Mouse (Mus musculus) embryonic facial prominence, embryonic 13.5 days (tissue): Measurements from ENCODE around the gene Poc1a. TPM values are rescaled to one million over a fixed set of nuclear protein-coding genes. Genes with fewer than 3 reads are reported as not detected.

Experiments used
- ATAC-seq: fragments of 200-750 bp; cut with Nextera tagmentation; 2 replicates; pipeline ENCODE4 v1.8.0; 2017; ENCODE audit warnings: low read depth; ENCODE audit not compliant: insufficient number of reproducible peaks, insufficient read depth, low FRiP score, low TSS enrichment
- H3K27ac ChIP-seq: fragments of 300-500 bp; sonication (generic); 2 replicates; pipeline ENCODE4 v1.5.1; 2015; ENCODE audit warnings: moderate library complexity, mild to moderate bottlenecking, inconsistent platforms
- H3K27me3 ChIP-seq: fragments of 300-500 bp; sonication (generic); 2 replicates; pipeline ENCODE4 v1.6.1; 2015; ENCODE audit warnings: mild to moderate bottlenecking, inconsistent platforms
- H3K36me3 ChIP-seq: fragments of 300-500 bp; sonication (generic); 2 replicates; pipeline ENCODE4 v1.6.1; 2015; ENCODE audit warnings: mild to moderate bottlenecking, inconsistent platforms
- H3K4me1 ChIP-seq: fragments of 300-500 bp; sonication (generic); 2 replicates; pipeline ENCODE4 v1.6.1; 2015; ENCODE audit warnings: inconsistent platforms
- H3K4me2 ChIP-seq: fragments of 300-500 bp; sonication (generic); 2 replicates; pipeline ENCODE4 v1.6.1; 2015; ENCODE audit warnings: moderate library complexity, mild to moderate bottlenecking, inconsistent platforms
- H3K4me3 ChIP-seq: fragments of 300-500 bp; sonication (generic); 2 replicates; pipeline ENCODE4 v1.5.1; 2015; ENCODE audit warnings: mild to moderate bottlenecking, inconsistent platforms
- H3K9ac ChIP-seq: fragments of 300-500 bp; sonication (generic); 2 replicates; pipeline ENCODE4 v1.6.1; 2015; ENCODE audit warnings: mild to moderate bottlenecking, inconsistent platforms
- H3K9me3 ChIP-seq: fragments of 300-500 bp; sonication (generic); 2 replicates; pipeline ENCODE4 v1.6.1; 2016; ENCODE audit warnings: inconsistent platforms
- WGBS: fragments of 180-500 bp; shearing (Covaris S2); methylation state at CpG from one replicate; pipeline ENCODE4 v1.1.7; 2015; ENCODE audit warnings: mixed read lengths; 5-methylcytosine and 5-hydroxymethylcytosine counted together
- polyA plus RNA-seq: library from polyadenylated mRNA; unstranded; fragments of >200 nt; fragmentation: Nextera tagmentation; extraction: Ambion mirVana; gene quantifications from 2 replicates; pipeline ENCODE4 v1.2.1, GENCODE M21; 2015

The Poc1a gene
- polyA plus RNA-seq, 1 experiment from 2014 or later: 26.0 TPM

- ATAC-seq: no peak
- WGBS: 69% methylated on average over 19 of the region's 19 CpGs
- H3K27me3 ChIP-seq: no peaks in the 10 kb centered on the region
- no peak overlapping the region for H3K4me2 ChIP-seq
- no peak overlapping the region for H3K9ac ChIP-seq
- no peak overlapping the region for H3K4me3 ChIP-seq
- H3K9me3 ChIP-seq: no peaks in the 10 kb centered on the region
- peaks cover 60% of the 10 kb centered on the region for H3K36me3 ChIP-seq
- peaks cover 13% of the 10 kb centered on the region for H3K4me1 ChIP-seq
- H3K27ac ChIP-seq: peak overlapping the region; percentile 24; the same call in 1 of the 2 replicates
Observed at GRCm38 (mm10) chr9:106242813-106243488, 37.9 kb upstream of the Poc1a start.

- 90% methylated on average over 11 of the region's 11 CpGs for WGBS
- no peak overlapping the region for H3K9ac ChIP-seq
- H3K27me3 ChIP-seq: no peaks in the 10 kb centered on the region
- peak overlapping the region; percentile 1; the same call in 1 of the 2 replicates for H3K27ac ChIP-seq
- peaks cover 27% of the 10 kb centered on the region for H3K4me1 ChIP-seq
- peaks cover 5% of the 10 kb centered on the region; the same call in 1 of the 2 replicates for H3K36me3 ChIP-seq
- H3K4me2 ChIP-seq: no peak overlapping the region
- no peaks in the 10 kb centered on the region for H3K9me3 ChIP-seq
- no peak overlapping the region for H3K4me3 ChIP-seq
- ATAC-seq: no peak
Observed at GRCm38 (mm10) chr9:106249550-106249949, 31.3 kb upstream of the Poc1a start.

DNA sequence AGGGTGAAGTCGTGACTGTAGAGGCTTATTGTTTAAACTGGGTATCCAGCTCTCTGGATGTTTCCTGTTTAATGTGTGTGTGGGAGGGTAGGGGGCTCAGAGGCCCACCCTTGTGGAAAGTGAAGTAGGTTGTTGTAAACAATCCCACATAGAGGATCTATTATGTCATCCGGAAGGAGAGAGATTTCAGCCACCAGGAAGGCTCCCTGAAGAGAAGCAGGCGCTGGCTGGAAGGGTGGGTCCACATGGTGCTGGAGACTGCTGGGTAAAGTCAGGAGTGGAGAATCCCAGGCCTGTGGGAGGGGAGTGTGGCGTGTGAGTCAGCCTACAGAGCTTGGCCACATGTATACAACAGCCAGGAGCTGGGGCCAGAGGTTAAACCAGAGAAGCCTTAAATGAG is 30.6 kb upstream of the Poc1a start:
- ATAC-seq: no peak

DNA sequence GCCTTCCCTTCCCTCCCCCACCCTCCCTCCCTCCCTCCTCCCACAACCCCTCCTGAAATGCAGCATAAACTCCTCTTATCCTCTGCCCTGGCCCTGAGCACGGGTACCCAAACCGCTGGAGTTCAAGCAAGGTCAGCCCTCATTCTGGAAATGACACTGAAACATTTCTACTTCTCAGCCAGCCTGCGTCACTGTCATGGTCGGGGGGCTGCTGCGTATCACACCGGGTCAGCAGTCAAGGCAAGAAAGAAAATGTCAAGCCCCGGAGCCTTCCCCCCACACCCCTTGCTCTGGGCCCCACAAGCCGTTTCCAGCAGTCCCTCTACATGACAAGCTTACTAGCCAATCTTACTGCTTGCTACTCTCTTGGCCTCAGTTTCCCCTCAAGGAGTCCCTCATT is 29.8 kb upstream of the Poc1a start:
- Histone ChIP-seq H3K4me3 (no peak overlapping the region), H3K4me2 (no peak overlapping the region), H3K9ac (no peak overlapping the region), H3K9me3 (no peaks in the 10 kb centered on the region), H3K27me3 (no peaks in the 10 kb centered on the region), H3K36me3 (no peaks in the 10 kb centered on the region), H3K27ac (no peak overlapping the region), H3K4me1 (peaks cover 26% of the 10 kb centered on the region)
- no peak for ATAC-seq
- 77% methylated on average over 8 of the region's 8 CpGs for WGBS

More for the DNA sequence above, 30.6 kb upstream of the Poc1a start:
- peaks cover 27% of the 10 kb centered on the region for H3K4me1 ChIP-seq
- H3K27ac ChIP-seq: peak overlapping the region; percentile 1; the same call in 1 of the 2 replicates
- H3K9ac ChIP-seq: no peak overlapping the region
- no peaks in the 10 kb centered on the region for H3K27me3 ChIP-seq
- no peak overlapping the region for H3K4me2 ChIP-seq
- no peaks in the 10 kb centered on the region for H3K9me3 ChIP-seq
- peaks cover 2% of the 10 kb centered on the region; the same call in 1 of the 2 replicates for H3K36me3 ChIP-seq
- WGBS: 53% methylated on average over 4 of the region's 4 CpGs
- H3K4me3 ChIP-seq: no peak overlapping the region

GRCm38 (mm10) chr9:106254001-106254400 is 26.9 kb upstream of the Poc1a start:
- peaks cover 10% of the 10 kb centered on the region for H3K4me1 ChIP-seq
- no peak for ATAC-seq
- H3K9ac ChIP-seq: no peak overlapping the region
- no peak overlapping the region for H3K27ac ChIP-seq
- H3K4me3 ChIP-seq: no peak overlapping the region
- H3K27me3 ChIP-seq: no peaks in the 10 kb centered on the region
- no peak overlapping the region for H3K4me2 ChIP-seq
- no peaks in the 10 kb centered on the region for H3K9me3 ChIP-seq
- WGBS: 80% methylated on average over 2 of the region's 2 CpGs
- no peaks in the 10 kb centered on the region for H3K36me3 ChIP-seq

GRCm38 (mm10) chr9:106258412-106258811 is 22.4 kb upstream of the Poc1a start:
- ATAC-seq: no peak
- H3K27ac ChIP-seq: no peak overlapping the region
- peaks cover 7% of the 10 kb centered on the region for H3K4me1 ChIP-seq
- H3K36me3 ChIP-seq: no peaks in the 10 kb centered on the region
- H3K27me3 ChIP-seq: no peaks in the 10 kb centered on the region
- no peaks in the 10 kb centered on the region for H3K9me3 ChIP-seq
- no peak overlapping the region for H3K4me2 ChIP-seq
- no peak overlapping the region for H3K4me3 ChIP-seq
- no peak overlapping the region for H3K9ac ChIP-seq
- WGBS: 87% methylated on average over 4 of the region's 4 CpGs

DNA sequence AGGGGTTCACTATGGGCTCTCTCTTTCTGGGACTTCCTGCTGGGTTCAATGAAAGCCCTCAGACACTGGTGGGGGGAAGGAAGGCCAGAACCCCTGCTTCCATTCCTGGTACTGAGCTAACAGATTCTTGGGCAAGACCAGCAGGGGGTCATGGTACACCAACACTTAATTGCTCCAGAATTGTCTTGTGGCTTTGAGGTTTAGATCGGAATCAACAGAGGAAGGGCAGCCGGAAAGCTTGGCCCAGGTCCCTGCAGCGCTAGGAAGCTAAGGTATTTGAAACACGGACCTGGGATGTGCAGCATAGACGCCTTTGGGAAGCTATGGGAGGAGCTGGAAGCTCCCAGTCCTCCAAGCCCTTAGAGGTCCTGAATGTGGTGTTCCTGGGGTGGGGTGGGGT is 21.9 kb upstream of the Poc1a start:
- H3K4me1 ChIP-seq: peaks cover 7% of the 10 kb centered on the region

GRCm38 (mm10) chr9:106261058-106261457 is 19.8 kb upstream of the Poc1a start:
- H3K36me3 ChIP-seq: no peaks in the 10 kb centered on the region
- WGBS: 81% methylated on average over 6 of the region's 6 CpGs

More for the DNA sequence above, 21.9 kb upstream of the Poc1a start:
- H3K4me2 ChIP-seq: no peak overlapping the region
- no peaks in the 10 kb centered on the region for H3K27me3 ChIP-seq
- H3K36me3 ChIP-seq: no peaks in the 10 kb centered on the region
- H3K27ac ChIP-seq: no peak overlapping the region
- H3K9me3 ChIP-seq: no peaks in the 10 kb centered on the region
- no peak overlapping the region for H3K4me3 ChIP-seq
- no peak for ATAC-seq
- 65% methylated on average over 5 of the region's 5 CpGs for WGBS
- no peak overlapping the region for H3K9ac ChIP-seq

GRCm38 (mm10) chr9:106261491-106261890 is 19.4 kb upstream of the Poc1a start:
- no peak overlapping the region for H3K27ac ChIP-seq
- no peak overlapping the region for H3K4me3 ChIP-seq
- 82% methylated on average over 3 of the region's 3 CpGs for WGBS
- no peak for ATAC-seq
- H3K27me3 ChIP-seq: no peaks in the 10 kb centered on the region
- no peaks in the 10 kb centered on the region for H3K9me3 ChIP-seq
- no peak overlapping the region for H3K9ac ChIP-seq
- H3K36me3 ChIP-seq: no peaks in the 10 kb centered on the region
- H3K4me2 ChIP-seq: no peak overlapping the region
- peaks cover 6% of the 10 kb centered on the region; the same call in 1 of the 2 replicates for H3K4me1 ChIP-seq

More at GRCm38 (mm10) chr9:106261058-106261457, 19.8 kb upstream of the Poc1a start:
- no peak for ATAC-seq
- H3K27me3 ChIP-seq: no peaks in the 10 kb centered on the region
- no peaks in the 10 kb centered on the region for H3K9me3 ChIP-seq
- H3K27ac ChIP-seq: no peak overlapping the region
- H3K4me3 ChIP-seq: no peak overlapping the region
- H3K4me2 ChIP-seq: no peak overlapping the region
- peaks cover 6% of the 10 kb centered on the region; the same call in 1 of the 2 replicates for H3K4me1 ChIP-seq
- no peak overlapping the region; the same call in 1 of the 2 replicates for H3K9ac ChIP-seq

- no peaks in the 10 kb centered on the region for H3K36me3 ChIP-seq
- 78% methylated on average over 3 of the region's 3 CpGs for WGBS
- no peaks in the 10 kb centered on the region for H3K27me3 ChIP-seq
- no peak overlapping the region for H3K27ac ChIP-seq
- no peak overlapping the region for H3K9ac ChIP-seq
- peaks cover 6% of the 10 kb centered on the region; the same call in 1 of the 2 replicates for H3K4me1 ChIP-seq
- H3K4me2 ChIP-seq: no peak overlapping the region
- H3K9me3 ChIP-seq: no peaks in the 10 kb centered on the region
- H3K4me3 ChIP-seq: no peak overlapping the region
- ATAC-seq: no peak
Observed at GRCm38 (mm10) chr9:106262075-106262474, 18.8 kb upstream of the Poc1a start.

DNA sequence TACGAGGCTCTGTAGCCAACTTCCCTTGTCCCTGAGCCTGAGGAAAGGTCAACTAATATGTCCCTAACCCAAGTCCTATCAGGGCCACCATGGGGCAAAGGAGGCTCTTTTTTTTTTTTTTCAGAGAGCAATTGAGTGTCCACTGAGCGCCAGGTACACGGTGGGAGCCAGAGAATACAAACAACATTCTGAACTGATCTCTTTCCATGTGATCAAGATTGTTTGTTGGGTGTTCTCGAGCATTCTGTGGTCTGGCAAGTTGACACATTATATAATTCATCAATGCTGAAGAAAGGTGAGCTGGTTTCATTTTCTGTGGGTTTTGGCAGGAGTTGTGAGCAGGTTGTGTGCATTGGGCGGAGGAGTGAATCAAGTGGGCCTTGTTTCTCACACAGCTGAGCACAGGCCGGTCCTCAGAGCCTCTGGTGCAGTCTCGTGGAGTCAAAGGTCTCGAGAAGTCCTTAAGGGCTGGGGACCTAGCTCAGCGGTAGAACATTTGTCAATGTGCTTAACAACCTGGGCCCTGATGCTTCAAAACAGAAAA is 17.4 kb upstream of the Poc1a start:
- ATAC-seq: no peak

More for the DNA sequence above, 17.4 kb upstream of the Poc1a start:
- H3K4me1 ChIP-seq: peaks cover 6% of the 10 kb centered on the region; the same call in 1 of the 2 replicates
- H3K4me3 ChIP-seq: no peak overlapping the region
- no peaks in the 10 kb centered on the region for H3K36me3 ChIP-seq
- no peak overlapping the region for H3K27ac ChIP-seq
- H3K4me2 ChIP-seq: no peak overlapping the region
- WGBS: 78% methylated on average over 9 of the region's 9 CpGs
- H3K9me3 ChIP-seq: no peaks in the 10 kb centered on the region
- H3K9ac ChIP-seq: no peak overlapping the region
- no peaks in the 10 kb centered on the region for H3K27me3 ChIP-seq
